Mouse (Mus musculus): ENCODE data around the gene Tssk6.
"Not testable (repeated sequence)": the region's sequence is repeated elsewhere in the genome, so short reads cannot be mapped to it uniquely, and the experiment has no call there.

Gene Tssk6

DNA sequence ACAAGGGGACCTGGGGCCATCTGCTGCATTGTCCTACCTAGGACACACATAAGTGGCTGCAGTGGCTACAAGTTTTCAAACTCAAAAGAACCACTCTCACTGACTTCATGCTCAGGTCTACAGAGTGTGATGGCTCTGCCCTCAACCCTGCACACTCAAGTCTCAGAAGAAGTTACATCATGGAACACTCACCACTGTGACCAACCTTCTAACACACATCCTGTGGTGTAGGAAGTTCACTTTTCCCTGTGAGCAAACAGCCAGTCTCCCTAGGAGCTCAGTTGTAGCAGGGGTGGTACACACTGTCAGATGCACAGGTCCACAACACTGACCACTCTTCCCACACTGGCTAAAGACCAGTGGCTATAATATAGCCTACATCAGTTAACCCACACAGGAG lies 16.5 kb downstream of the Tssk6 start:
- DNase-seq (ENCODE audit: low read depth, low spot score) = no peak

DNA sequence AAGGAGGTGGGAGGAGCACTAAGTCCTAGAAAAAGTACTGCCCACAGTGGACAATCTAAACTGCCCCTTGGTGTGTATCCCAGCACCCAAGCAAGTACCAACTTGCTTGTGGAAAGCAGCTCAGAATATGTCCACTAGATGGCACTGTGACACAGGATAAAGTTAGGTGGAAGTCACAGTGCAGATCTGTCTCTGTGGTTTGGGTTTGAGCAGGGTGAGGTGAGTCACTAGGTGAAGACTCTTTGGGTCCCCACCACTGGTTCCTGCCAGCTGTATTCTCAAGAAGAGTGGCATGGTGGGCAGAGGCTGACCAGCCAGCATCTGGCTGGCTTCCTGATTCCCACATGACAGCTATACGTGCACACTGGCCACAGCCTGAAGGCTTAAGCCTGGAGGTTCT lies 17.0 kb downstream of the Tssk6 start:
- DNase-seq (ENCODE audit: low read depth, low spot score) = peak; percentile 96

DNA sequence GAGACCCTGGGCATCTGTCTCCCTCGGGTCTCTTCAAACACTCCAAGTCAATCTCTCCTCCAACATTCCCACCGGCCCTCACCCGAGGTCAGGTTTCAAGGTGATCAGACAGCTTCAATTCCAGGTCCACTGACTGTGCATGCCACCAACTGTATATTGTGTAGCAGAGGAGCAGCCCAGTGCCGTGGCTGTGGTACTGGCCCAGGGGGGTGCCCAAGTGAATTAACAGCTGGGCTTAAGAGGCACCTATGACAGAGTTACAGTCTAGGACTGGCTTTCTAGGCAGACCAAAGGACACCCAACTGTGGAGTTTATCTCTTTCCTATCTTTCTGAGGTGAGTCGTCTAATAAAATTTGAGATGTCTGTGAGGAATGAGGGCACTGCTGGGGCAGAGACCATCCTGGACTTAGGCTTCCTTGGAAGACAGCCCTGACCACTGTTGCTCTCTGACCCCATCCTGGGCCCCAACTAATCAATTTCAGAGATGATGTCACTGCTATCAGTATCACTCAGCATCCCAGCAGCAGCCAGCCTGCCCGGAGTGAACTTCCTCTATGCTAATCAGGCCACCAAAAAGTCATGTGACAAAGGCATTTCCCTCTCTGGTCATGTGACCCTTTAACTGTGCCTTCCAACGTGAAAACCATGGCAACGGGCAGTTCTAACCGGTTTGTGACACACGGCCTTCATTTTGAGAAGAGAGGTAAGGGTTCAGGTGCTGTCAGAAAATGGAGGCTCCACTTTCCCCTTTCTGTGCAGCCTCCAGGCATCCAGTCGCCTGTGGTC lies 18.1 kb downstream of the Tssk6 start:
- peak; percentile 99 for DNase-seq (ENCODE audit: low read depth, low spot score)

DNA sequence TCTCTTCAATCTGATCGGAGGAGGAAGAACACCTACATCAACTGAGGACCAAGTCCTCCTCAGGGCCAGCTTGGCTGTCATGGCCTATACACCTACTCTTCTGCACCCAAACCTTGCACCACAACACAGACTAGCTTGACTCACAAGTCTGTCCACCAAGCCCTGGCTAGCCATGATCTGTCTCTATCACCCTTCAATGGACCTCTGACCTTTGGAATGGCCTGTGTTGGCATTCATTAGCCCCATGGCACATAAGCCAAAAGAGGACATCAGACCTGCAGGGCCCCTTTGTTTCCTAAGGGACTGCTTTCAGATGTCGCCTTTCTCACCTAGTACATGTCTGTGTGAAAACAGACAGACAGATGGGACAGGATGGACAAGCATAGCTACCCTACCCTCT lies 19.2 kb downstream of the Tssk6 start:
- DNase-seq (ENCODE audit: low read depth, low spot score) = no peak

DNA sequence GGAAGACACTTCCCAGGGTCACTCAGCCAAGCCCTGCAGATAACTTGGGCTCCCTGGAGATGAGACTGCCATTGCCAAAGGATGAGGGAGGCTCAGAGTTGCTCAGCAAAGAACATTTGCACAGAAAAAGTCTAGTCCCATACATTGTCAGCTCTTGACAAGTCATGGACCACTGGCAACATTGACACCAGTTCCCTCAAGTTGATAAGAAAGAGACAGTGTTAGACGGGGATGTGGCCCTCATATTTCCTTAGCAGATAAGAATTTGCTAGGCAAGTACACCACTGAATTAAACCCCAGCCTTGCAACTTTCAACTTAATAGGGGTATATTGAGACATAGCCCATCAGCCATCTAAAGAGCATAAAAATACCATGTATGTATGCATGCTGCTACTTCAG lies 22.0 kb downstream of the Tssk6 start:
- no peak for DNase-seq (ENCODE audit: low read depth, low spot score)

DNA sequence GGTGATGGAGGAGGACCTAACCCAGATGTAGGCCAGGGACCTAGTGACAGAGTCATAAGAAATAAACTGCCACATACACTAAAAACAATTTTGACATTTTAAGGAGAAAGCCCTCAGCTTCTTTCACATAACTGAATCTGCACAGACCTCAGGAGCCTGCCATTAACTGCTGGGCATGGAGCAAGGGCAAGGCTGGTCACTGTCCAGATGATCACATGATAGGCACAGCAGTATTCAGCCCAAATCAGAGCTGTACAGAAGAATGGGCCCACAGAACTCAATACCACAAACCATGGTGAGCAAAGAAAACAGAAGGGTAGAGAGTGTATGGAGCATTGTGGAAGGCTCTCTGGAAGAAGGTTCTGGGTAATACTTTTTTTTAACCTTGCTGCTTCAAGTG lies 24.9 kb downstream of the Tssk6 start:
- no peak for DNase-seq (ENCODE audit: low read depth, low spot score)

DNA sequence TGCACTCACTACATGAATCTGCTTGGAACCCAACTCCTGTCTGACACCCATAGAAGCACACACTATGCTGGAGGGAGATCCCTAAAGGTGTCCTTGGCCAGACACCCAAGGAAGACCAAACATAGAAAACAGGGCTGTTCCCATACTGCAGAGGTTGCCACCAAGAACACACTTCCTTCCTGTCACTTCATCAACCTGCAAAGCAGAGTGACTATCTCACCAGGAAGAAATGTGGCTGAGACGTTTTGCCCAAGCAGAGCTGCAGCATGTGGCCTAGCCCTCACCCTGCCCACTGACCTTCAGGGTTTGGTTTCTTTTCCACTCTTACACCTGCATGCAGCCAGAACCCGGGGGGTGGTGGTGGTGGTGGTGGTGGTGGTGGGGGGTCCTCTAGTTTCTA lies 31.8 kb downstream of the Tssk6 start:
- DNase-seq (ENCODE audit: low read depth, low spot score) = no peak

DNA sequence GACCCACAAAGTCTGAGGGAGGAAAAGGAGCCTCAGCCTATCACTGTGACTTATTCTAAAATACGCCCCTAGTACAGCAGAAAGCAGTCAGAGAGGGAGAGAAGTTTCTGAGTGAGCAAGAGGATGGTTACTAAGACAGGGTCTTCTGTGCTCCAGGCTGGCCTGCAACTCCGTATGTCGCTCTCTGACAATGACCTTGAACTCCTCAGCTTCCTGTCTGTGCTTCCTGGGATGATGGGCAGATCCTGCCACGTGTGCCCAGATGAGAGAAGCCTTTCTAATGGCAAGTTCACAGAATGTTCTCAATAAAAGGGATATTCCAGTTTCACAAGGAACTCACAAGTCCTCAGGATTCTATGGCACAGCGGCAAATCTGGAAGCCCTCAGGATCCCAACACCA lies 32.6 kb downstream of the Tssk6 start:
- peak; percentile 69 for DNase-seq (ENCODE audit: low read depth, low spot score)

DNA sequence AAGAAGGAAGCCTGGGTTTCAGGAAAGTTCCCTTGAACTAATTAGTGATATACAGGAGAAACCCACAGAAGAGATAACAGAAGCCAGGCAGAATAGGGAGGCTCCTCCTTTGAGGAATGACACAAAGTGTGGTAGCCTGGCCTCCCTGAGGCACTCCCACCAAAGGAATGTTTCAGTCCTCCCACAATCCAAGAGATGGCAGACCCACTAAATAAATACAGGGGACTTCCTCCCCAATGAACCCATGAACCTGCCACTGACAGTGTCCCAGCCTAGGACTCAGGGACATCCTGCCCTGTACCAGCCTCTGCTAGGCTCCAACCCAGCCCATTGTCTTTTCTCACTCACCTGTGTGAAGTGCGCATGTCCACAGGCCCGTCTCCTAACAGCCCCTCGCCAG lies 33.4 kb downstream of the Tssk6 start:
- peak; percentile 80 for DNase-seq (ENCODE audit: low read depth, low spot score)

DNA sequence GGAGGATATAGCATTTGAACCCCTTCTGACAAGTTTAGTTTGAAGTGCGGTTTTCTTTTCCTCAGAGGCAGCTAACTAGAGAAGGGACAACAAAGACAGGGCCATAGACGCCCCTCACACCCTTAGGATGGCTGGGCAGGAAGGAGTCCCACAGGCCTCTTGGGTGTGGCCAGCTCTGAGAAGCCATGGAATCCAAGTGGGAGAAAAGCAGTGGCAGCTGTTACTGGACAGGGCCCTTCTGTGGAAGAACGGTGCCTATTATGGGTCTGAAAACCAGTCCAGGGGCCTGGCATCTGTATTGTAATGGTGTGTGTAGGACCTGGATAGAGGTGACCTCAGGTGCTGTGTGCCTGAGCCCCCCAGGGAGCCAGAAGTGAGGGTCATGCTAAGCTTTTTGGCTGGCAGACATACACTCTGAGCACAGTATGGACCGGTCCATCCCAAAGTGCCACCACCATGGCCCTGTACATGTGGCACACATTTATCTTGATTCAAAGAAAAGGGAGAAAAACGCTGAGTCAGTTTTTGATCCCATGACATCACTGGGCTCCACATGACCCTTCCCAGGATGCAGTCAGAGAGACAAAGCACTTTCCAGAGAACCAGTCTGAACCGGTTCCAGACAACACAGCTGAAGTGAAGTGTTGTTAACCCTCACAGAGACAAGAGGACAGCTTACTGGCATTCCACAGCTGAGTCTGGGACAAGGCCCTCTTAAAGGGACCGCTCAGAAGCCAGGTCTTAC lies 34.2 kb downstream of the Tssk6 start:
- DNase-seq (ENCODE audit: low read depth, low spot score) = peak; percentile 100

DNA sequence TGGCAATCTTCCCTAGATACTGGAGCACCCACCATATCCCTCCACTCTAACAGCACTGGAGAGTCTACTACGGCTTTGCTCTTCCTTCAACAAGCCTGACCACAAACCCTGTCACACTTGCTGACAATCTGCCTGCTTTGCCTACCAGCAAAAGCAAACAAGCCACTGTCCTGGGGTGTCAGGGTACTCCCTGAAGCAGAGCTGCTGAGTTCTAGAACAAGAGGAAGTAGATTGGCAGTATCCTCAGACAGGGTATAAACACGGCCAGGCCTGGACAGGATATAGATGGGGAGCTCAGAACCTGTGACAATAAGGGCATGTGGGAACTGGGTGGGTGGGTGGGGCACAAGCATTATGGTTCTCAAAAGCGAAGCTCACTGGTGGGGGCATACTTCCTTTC lies 35.5 kb downstream of the Tssk6 start:
- no peak for DNase-seq (ENCODE audit: low read depth, low spot score)

DNA sequence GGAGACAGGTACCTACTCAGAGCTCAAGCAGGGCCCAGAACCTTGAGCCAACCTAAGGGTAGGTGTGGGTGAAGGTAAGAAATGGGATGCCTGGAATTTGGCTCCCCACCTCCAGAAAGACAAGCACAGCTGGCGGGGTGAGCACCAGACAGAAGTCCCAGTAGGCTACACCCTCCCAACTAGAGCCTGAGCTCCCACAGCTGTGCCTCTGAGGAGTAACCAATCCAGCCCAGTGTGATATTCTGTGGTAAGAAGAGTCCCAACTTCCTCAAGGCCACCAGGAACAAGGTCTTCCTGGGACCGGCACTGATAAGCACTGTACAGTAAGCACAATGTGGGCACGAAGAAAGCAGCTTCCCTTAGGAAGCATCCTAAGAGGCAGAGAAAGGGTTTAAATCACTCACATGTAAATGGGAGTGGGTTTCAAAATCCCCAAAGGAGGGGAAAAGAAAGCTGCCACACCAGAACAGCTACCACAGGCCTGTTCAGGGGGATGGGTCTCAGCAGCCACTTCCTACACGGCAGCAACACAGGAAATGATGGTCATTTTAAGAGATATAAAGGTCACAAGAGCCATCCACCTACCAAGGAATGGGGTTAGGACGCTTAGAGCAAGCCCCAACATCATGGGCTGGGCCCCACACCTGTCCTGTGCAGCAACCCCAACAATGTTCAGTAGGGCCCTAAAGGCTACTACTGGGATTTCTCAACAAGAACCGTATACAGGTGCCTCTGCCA lies 36.4 kb downstream of the Tssk6 start:
- peak; percentile 50 for DNase-seq (ENCODE audit: low read depth, low spot score)

DNA sequence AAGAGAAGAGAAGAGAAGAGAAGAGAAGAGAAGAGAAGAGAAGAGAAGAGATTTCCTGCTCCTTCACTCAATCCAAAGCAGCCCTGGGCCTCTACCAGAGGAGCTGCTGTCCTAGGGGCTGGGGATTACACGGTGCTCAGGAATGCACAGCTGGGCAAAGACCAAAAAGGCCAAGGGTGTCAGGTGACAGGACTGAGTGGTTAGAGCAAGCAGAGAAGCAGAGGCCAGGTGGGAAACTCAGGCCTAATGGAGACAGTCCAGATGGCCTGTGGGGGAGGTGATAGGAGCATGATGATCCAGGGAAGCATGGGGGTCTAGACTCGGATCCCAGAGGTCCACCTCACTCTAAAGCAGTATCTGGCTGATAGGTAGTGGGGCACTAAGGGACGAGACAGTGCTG lies 37.6 kb downstream of the Tssk6 start:
- peak; percentile 67 for DNase-seq (ENCODE audit: low read depth, low spot score)

DNA sequence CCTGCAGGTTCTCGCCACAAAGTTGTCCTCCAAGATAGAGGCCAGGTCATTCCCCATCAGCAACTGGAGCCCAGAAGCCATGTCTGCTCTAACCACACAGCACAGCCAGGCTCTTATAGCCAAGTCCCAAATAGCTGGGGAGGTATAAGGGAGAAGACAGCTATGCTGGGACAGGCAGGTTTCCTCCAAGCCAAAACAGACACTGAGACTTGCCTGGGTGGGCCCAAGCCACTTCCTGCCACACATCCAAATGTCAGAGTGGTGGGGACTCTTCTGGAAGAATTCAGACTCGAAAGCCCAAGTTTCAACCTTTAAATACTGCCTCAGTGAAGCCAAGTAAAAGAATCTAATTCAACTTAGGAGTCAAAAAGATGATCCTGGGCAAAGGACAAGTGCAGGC lies 38.4 kb downstream of the Tssk6 start:
- DNase-seq (ENCODE audit: low read depth, low spot score) = no peak

DNA sequence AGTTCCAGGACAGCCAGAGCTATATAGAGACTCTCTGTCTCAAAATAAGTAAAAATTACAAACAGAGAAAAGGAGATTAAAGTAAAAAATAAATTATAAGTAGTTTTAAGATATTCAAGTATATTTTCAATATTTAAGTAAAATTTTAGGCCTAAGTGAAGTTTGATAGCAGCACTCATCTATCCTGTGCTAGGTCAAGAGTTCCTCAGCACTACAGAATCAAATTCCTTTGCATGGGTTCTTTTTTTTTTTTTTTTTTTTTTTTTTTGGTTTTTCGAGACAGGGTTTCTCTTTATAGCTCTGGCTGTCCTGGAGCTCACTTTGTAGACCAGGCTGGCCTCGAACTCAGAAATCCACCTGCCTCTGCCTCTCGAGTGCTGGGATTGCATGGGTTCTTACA lies 40.5 kb downstream of the Tssk6 start:
- DNase-seq (ENCODE audit: low read depth, low spot score) = not testable (repeated sequence)

DNA sequence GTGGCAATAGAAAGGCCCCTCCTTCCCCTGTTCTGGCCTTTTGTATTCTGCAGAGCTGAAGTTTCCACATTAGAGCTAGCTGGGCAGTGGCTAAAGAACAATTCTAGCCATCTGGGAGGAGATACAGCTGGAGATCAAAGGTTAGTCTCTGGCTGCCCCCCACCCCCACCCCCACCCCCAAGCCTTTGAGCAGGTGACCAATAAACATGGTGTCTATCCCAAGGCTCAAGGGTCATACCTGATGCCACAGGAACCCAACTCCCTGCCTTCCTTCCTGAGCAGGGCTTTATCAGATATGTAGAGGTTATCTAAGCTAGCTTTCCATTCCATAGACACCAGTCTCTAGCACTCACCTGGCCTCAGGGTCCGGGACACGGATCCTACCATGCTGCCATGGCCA lies 48.3 kb downstream of the Tssk6 start:
- no peak for DNase-seq (ENCODE audit: low read depth, low spot score)
